Mouse (Mus musculus) adrenal gland, adult 18-20 months (tissue): ENCODE measurements around the gene Egfl8. TPM values are rescaled to one million over a fixed set of nuclear protein-coding genes. Genes with fewer than 3 reads are reported as not detected.

Source experiments
- DNase-seq, 2 experiments: peaks; one replicate each; pipeline ENCODE4 v3.0.0; 2021 to 2022; ENCODE audit warnings: low spot score in 2 of 2
- total RNA-seq, 2 experiments: library from RNA; stranded (reverse); gene quantifications; 1 replicate in 1 of 2; 2 replicates in 1 of 2; pipeline ENCODE4 v1.2.3; 2021

Egfl8 gene
- total RNA-seq, 2 experiments from 2014 or later, result 1.9 to 3.9 TPM

- no peak for DNase-seq
Measured at GRCm38 (mm10) chr17:34629221-34629751, 13.5 kb upstream of the Egfl8 start, which contains the start of gene Prrt1. Gene Prrt1 (plus strand): TSS chr17:34629533.

- no peak for DNase-seq
Measured at GRCm38 (mm10) chr17:34628644-34628967, 12.8 kb upstream of the Egfl8 start.

GRCm38 (mm10) chr17:34627943-34628643 is 12.3 kb upstream of the Egfl8 start, which contains the start of gene Ppt2:
Gene Ppt2 (minus strand): TSS chr17:34628510.
- peak; percentile 61 to 69 for DNase-seq

- peak; percentile 76 to 79 for DNase-seq
Measured at GRCm38 (mm10) chr17:34627093-34627942, 11.5 kb upstream of the Egfl8 start.

DNA sequence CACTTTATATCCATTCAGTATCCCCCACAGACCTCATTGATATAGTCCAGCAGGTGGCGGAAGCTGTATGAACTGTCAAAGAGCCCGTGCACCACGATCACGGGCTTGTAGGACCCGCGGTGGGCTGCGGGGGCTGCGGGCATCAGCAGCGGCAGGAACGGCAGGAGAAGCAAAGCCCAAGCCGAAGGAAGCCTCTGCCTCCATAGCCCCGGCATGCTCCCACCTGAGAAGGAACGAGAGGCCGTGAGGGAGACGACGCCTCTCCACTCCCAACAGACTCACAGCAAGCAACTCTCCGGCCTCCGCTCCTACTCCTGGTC is 11.0 kb upstream of the Egfl8 start:
- DNase-seq, result no peak

GRCm38 (mm10) chr17:34626062-34626772 is 10.4 kb upstream of the Egfl8 start:
- DNase-seq, result no peak

GRCm38 (mm10) chr17:34624981-34625380 is 9.2 kb upstream of the Egfl8 start:
- DNase-seq, result no peak

DNA sequence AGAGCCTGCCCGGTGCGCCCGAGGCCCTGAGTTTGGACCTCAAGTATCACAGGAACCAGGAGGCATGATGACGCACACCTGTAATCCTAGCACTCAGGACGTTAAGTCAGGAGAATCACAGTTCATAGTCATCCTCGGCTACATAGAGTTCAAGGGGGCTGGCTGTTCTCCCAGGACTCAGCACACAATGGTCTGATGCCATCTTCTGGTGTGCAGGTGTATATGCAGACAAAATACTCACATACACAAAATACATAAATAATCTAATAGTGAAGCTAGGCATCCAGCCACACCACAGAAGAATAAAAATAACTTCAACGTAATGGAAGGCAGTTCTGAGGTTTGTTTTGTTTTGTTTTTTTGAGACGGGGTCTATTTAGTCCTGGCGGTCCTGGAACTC is 7.4 kb upstream of the Egfl8 start:
- DNase-seq, result no peak

- no peak for DNase-seq
Measured at GRCm38 (mm10) chr17:34621006-34621405, 5.2 kb upstream of the Egfl8 start.

GRCm38 (mm10) chr17:34618999-34619398 is 3.2 kb upstream of the Egfl8 start:
- peak; percentile 70 to 74 for DNase-seq

DNA sequence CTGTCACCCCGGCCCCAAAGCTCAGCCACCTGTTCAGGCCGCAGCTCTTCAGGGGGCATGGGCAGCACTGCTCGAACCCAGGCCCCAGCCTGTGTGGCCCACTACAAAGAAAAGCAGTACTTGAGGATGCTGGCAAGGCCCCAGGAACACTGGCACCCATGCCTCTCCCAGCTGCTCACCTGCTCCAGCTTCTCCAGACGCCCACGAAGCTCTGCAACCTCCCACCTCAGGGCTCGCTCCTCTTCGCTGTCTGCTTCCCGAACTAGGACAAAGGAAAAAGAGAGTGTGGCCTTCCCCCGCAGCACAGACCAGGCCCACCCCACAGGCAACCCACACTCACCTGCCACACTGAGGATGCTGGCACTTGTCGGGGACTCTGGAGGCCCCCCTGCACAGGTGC is 1.9 kb downstream of the Egfl8 start:
- no peak for DNase-seq

DNA sequence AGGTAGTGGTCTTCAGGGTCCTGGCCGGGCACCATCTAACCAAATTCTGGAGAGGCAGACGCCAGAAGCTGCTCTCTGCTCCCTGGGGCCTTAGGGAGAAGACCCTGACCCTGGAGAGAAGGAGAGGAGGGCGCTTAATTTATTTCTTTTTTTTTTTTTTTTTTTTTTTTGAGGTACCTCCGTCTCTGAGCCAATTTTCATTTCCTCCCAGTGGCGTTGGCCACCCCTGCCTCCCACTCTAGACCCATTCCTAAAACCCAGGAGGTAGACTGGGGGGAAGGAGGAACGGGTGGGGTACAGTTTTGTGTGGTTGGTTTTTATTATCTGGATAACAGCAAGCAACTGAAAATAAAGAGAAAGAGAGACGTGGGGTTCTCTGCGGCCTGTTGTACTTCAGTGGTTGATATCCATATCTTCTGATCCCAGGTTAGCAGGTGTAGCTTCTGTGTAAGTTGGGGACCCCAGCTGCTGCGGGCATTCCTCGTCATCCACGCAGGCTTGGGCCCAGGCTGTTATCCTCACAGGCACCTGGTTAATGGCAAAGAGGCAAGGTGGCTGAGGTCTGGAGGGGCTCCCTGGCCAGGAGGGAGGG is 2.6 kb downstream of the Egfl8 start:
- DNase-seq, result no peak

DNA sequence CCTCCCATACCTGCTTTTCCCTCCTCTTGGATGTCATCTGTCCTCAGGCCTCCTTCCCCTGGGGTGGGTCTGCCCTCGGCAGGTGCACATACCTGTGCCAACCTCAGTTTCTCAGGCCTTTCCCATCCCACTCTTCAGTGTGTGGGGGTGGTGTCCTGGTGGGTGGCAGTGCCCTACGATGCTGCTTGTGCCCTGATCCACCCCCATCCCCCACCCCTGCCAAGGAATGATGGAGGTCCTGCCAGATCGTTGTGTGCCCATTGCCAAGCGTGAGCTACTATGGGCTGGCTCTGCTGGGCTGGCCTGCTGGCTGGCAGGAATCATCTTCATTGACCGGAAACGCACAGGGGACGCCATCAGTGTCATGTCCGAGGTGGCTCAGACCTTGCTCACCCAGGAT is 4.7 kb downstream of the Egfl8 start:
- DNase-seq, result no peak

DNA sequence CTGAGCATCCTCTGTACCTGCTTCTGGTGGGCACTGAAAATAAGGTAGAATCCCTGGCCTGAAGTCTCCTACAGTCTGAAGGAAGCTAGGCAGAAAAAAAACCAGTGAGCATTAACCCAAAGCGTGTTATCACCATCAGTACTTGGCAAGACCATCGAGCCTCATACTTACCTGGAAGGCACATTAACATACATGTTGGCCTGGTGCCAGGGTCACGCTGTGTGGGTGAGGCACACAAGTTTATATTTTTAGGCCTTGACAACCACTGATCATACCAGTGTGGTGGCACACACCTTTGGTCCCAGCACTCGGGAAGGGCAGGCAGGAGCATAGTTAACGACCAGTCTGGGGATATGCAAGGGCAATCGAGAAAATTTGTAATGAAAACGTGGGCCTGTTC is 7.8 kb downstream of the Egfl8 start:
- DNase-seq, result no peak

DNA sequence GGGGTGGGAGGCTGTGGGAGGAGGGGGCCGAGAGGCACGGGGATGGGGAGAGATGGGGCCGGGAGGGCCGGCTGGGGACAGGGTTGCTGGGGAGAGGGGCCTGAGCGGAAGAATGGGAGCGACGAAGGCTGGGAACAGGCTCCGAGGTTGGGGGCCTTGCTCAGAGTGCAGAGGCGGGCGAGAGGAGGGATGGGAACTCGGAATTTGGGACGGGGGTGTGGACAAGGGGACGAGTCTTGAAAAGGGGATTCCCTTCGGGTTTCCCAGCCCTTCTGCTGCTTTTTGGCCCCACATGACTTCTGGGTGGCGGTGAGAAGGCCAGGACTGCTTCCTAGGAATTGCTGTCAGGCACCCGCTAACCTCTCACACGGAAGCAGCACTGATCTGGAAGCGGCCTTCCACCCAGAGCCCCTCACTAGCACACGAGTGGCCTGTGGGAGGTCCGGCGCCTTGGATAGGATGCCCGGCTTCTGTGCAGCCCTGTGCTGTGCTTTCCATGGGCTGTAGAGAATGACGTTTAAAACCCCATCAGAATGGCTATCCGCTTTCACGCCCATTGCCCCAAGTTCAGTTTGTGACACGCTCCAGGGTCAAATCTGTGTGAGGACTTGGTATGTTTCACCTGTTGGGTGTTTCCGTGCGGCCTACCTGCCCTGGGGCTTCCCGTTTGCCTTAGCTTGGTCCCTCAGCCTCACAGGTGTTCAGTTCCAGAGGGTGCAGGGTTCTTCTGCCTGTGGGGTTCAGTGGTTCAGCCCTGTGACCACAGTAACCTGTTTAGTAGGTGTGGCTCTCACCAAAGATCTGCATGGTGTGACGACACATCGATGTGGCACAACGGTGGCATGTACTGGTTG is 9.4 kb downstream of the Egfl8 start:
- DNase-seq, result no peak

- peak; percentile 95 for DNase-seq
Measured at GRCm38 (mm10) chr17:34605609-34606008, 10.2 kb downstream of the Egfl8 start.

- DNase-seq, result no peak
Measured at GRCm38 (mm10) chr17:34604511-34605237, 11.1 kb downstream of the Egfl8 start.

GRCm38 (mm10) chr17:34604061-34604508 is 11.7 kb downstream of the Egfl8 start, which contains the start of gene Agpat1:
Gene Agpat1 (plus strand): TSS chr17:34604262.
- DNase-seq, result peak; percentile 90 to 93

GRCm38 (mm10) chr17:34603375-34604060 is 12.3 kb downstream of the Egfl8 start, which contains the start of gene Rnf5:
Gene Rnf5 (minus strand): TSS chr17:34603690.
- peak; percentile 90 to 92 for DNase-seq
